Mouse (Mus musculus): Measurements from ENCODE around the gene D430042O09Rik.

DNA sequence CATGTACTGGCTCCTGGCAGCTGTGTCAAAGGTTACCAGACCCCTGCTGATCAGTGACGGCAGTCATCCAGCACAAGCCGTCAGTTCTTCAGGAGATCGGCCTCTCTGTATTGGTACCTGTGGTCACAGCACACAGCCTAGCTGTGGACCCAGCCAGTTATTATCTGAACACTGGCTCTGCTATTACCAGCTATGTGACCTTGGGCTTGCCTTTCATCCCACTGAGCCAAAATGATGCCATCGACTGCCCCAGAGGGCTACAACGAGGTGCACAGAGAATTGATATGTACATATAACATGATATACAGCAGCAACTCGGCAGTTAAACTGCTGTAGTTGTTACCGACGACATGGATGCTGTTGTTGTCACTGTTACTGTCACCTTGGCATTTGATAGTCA lies 82.4 kb downstream of the D430042O09Rik start:
- no peak for TF ChIP-seq MAX (IDR thresholded peaks at IDR 0.05)
- no peak for TF ChIP-seq CTCF (IDR thresholded peaks at IDR 0.05; ENCODE audit: control insufficient read depth, insufficient read depth, insufficient read length)
- TF ChIP-seq MYOG (IDR thresholded peaks at IDR 0.05; ENCODE audit: control insufficient read depth, extremely low read depth, insufficient read length): no peak
- TF ChIP-seq MYOD1 (IDR thresholded peaks at IDR 0.05; ENCODE audit: control insufficient read depth, insufficient read length, low read depth): no peak
